Mouse (Mus musculus) testis, adult 2 months (tissue): Measurements from ENCODE around the gene Hist1h4a. TPM values are rescaled to one million over a fixed set of nuclear protein-coding genes. Genes with fewer than 3 reads are reported as not detected.

Experiments
- H3K27ac ChIP-seq: fragments of 200-500 bp; 2 replicates; pipeline ENCODE4 v1.5.1; 2012; ENCODE audit warnings: low read depth, low read length; ENCODE audit not compliant: control insufficient read depth, insufficient read depth
- H3K27me3 ChIP-seq: fragments of 200-500 bp; 2 replicates; pipeline ENCODE4 v1.6.1; 2012; ENCODE audit warnings: mild to moderate bottlenecking, low read length, moderate library complexity; ENCODE audit not compliant: control insufficient read depth, insufficient read depth
- H3K36me3 ChIP-seq: fragments of 200-500 bp; 2 replicates; pipeline ENCODE4 v1.6.1; 2012; ENCODE audit warnings: mild to moderate bottlenecking, low read length; ENCODE audit not compliant: control insufficient read depth, insufficient read depth
- H3K4me1 ChIP-seq: fragments of 200-500 bp; 2 replicates; pipeline ENCODE4 v1.6.1; 2012; ENCODE audit warnings: low read length; ENCODE audit not compliant: control insufficient read depth, insufficient read depth
- H3K4me3 ChIP-seq: fragments of 200-500 bp; 2 replicates; pipeline ENCODE4 v1.5.1; 2012; ENCODE audit warnings: low read depth, mild to moderate bottlenecking, low read length, moderate library complexity, mixed read lengths; ENCODE audit not compliant: control insufficient read depth
- CTCF ChIP-seq: fragments of 200-500 bp; IDR thresholded peaks from 2 replicates; pipeline ENCODE4 v1.5.1; 2012; ENCODE audit warnings: low read depth, mild to moderate bottlenecking, inconsistent platforms, low read length, moderate library complexity; ENCODE audit not compliant: control insufficient read depth, insufficient read depth, insufficient replicate concordance
- POLR2A ChIP-seq: fragments of 200-500 bp; IDR thresholded peaks from 2 replicates; pipeline ENCODE4 v1.6.1; 2012; ENCODE audit warnings: low read depth, mild to moderate bottlenecking, inconsistent platforms, low read length, moderate library complexity; ENCODE audit not compliant: control insufficient read depth
- polyA plus RNA-seq: library from polyadenylated mRNA; depleted of rRNA; stranded (reverse); fragments of >200 nt; gene quantifications from 2 replicates; pipeline ENCODE4 v1.2.3, GENCODE M21; 2012

Gene Hist1h4a
- polyA plus RNA-seq, 1 experiment, result 83.8 TPM

GRCm38 (mm10) chr13:23744421-23745380, 16.3 kb downstream of the Hist1h4a start:
- Histone ChIP-seq H3K4me1 (peaks cover 6% of the 10 kb centered on the region), H3K36me3 (no peaks in the 10 kb centered on the region), H3K4me3 (peak overlapping the region; percentile 27; the same call in 1 of the 2 replicates), H3K27ac (no peak overlapping the region; the same call in 1 of the 2 replicates), H3K27me3 (no peaks in the 10 kb centered on the region)
- no peak for TF ChIP-seq POLR2A
- TF ChIP-seq CTCF, result no peak

DNA sequence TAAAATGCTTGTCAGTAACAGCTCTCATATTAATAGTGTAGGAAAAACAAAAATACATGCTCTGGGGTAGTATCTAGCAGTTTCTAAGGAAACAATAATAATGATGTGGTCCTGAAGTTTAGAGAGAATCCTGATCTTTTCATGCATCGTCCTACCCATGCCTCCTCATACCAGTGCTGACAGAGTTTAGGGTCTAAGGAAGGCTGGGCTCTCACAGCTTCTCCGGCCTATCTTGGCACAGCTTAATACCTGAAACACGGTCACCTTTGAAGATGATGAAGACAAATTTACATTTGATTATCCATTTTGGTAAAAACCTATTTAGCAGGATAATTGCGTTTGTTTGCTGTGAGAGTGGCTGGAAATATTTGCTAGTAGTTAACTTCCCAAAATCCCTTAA, 17.1 kb downstream of the Hist1h4a start:
- no peak overlapping the region for H3K27ac ChIP-seq
- H3K36me3 ChIP-seq, result no peaks in the 10 kb centered on the region
- TF ChIP-seq POLR2A (no peak), CTCF (no peak)
- no peak overlapping the region for H3K4me3 ChIP-seq
- no peaks in the 10 kb centered on the region for H3K27me3 ChIP-seq
- H3K4me1 ChIP-seq, result peaks cover 9% of the 10 kb centered on the region

DNA sequence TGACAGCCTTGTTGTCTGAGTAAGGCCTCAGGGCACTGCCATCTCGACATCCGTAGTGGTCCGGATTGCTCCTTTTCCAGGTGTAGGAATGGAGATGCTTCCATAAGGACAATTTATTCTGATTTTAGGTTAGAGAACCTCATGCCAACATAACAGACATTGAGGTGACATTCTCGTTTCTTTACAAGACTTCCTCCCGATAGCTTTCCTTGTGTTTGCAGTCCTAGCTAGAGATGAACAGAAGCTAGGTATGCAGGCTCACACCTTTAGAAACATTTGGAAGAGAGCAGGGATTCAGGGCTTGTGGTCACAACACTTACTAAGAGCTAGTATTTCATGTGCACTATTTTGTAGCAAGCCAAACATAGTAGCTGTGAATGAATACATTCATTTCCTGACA, 17.8 kb downstream of the Hist1h4a start:
- no peak for TF ChIP-seq CTCF
- TF ChIP-seq POLR2A, result no peak
- H3K4me1 ChIP-seq, result peaks cover 12% of the 10 kb centered on the region
- no peaks in the 10 kb centered on the region for H3K27me3 ChIP-seq
- no peak overlapping the region for H3K4me3 ChIP-seq
- no peak overlapping the region for H3K27ac ChIP-seq
- H3K36me3 ChIP-seq, result no peaks in the 10 kb centered on the region

- Histone ChIP-seq H3K36me3 (no peaks in the 10 kb centered on the region), H3K27ac (no peak overlapping the region), H3K4me1 (peaks cover 12% of the 10 kb centered on the region), H3K27me3 (no peaks in the 10 kb centered on the region), H3K4me3 (no peak overlapping the region)
- TF ChIP-seq CTCF (no peak), POLR2A (no peak)
These were observed 19.0 kb downstream of the Hist1h4a start for GRCm38 (mm10) chr13:23742007-23742406.

DNA sequence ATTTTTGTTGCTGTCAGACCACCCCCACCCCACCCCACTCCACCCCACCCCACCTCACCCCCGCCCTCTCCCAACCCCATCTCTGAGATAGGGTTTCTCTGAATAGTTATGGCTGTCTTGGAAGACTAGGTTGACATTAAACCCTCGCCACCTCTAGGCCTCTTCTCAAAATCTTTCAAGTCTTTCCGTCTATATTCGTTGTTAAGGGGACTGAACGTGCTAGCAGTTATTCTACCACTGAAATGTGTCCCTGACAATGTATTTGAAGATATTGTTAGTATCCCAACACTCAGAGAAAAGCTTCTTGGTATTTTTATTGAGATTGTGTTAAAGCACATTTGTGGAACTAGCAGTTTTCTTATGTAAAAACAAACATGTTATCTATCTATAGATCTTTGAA, 20.1 kb downstream of the Hist1h4a start:
- no peak overlapping the region for H3K27ac ChIP-seq
- TF ChIP-seq CTCF (no peak), POLR2A (no peak)
- no peaks in the 10 kb centered on the region for H3K36me3 ChIP-seq
- peaks cover 7% of the 10 kb centered on the region for H3K4me1 ChIP-seq
- H3K27me3 ChIP-seq, result no peaks in the 10 kb centered on the region
- H3K4me3 ChIP-seq, result no peak overlapping the region

DNA sequence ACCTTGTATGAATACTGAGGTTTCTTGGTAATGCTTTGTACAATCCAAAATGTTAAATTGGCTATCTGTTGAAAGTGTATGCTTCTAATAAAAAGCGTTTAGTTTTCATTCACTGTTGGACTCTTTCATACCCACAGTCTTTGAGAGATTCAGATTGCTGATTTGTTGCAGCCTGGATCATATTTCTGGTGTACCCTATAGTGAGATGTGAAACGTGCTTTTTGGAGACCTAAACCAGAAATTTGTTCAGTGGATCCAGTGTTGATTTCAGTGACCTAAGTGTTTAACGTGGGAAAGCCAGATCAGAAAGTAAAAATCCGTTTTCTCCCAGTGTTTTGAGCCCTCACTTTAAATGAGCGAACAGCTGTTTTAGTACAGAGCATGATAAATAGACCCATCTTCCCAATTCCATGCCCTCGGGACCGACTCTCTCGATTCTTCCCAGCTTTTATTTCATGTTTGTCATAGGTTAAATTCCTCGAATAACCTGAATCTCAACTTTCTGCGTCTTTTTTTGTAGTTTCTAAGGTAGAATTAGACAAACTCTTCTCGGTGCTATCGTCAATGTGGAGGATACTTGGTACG, 20.7 kb downstream of the Hist1h4a start:
- Histone ChIP-seq H3K27ac (peak overlapping the region; percentile 86), H3K36me3 (no peaks in the 10 kb centered on the region), H3K4me3 (peak overlapping the region; percentile 83; the same call in 1 of the 2 replicates), H3K27me3 (no peaks in the 10 kb centered on the region), H3K4me1 (peaks cover 7% of the 10 kb centered on the region)
- TF ChIP-seq POLR2A (no peak), CTCF (no peak)

- no peaks in the 10 kb centered on the region for H3K36me3 ChIP-seq
- H3K4me3 ChIP-seq, result peak overlapping the region; percentile 83
- H3K4me1 ChIP-seq, result peaks cover 7% of the 10 kb centered on the region
- no peak for TF ChIP-seq CTCF
- no peak for TF ChIP-seq POLR2A
- peak overlapping the region; percentile 86 for H3K27ac ChIP-seq
- no peaks in the 10 kb centered on the region for H3K27me3 ChIP-seq
These were observed 21.1 kb downstream of the Hist1h4a start for GRCm38 (mm10) chr13:23739922-23740252.
